Mouse (Mus musculus): ENCODE results near the gene Boll.

The Boll gene

DNA sequence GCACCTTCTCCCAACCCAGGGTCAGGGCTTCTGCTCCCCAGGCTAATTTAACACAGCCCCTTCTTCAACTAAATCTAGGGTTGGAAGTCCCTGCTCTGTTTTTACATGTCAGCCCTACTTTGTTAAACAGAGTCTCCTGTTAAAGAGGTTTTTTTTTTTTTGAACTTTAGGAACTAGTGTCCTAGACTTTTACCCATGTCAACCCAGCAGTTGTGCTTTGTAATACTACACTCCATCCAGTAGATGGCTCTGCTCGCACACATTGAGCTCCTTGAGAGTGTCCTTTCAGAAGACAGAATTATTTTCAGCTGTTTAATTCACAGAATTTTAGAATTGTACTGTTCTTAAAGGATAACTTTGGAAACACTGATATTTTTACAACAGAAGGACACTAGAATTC is 124.0 kb downstream of the Boll start:
- CTCF ChIA-PET = interaction anchor here (0.7 to 1.3 kb wide), 4 partner anchors 9 to 144 kb away, joined by 3 to 5 read pairs (median 4); no protein-coding TSS in a partner anchor

DNA sequence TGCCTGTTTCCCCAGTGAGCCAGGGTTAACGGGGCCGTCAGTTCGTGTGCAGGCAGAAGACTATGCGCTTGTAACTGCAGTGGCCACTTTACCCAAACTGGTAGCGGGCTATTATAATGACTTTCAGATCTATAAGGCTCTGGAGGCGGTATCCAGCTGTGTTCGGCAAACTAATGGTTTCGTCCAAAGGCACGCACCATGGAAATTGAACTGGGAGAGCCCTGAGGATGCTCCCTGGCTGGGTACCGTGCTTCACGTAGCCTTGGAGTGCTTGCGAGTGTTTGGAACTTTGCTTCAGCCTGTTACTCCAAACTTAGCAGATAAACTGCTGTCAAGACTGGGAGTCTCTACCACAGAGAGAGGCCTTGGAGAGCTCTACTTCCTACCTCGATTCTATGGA is 124.8 kb downstream of the Boll start:
- CTCF ChIA-PET = no interaction called here

DNA sequence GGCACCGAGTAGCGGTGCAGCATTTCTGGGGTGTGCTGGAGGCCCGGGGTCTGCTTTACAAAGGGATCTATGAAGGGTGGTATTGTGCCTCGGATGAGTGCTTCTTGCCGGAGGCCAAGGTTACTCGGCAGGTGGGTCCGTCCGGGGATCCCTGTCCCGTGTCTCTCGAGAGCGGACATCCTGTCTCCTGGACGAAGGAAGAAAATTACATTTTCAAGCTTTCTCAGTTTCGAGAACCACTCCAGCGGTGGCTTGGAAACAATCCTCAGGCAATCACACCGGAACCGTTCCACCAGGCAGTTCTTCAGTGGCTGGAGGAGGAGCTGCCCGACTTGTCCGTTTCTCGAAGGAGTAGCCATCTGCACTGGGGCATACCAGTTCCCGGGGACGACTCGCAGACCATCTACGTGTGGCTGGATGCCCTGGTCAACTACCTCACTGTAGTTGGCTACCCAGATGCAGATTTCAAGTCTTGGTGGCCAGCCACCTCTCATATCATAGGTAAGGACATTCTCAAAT is 125.6 kb downstream of the Boll start:
- CTCF ChIA-PET = interaction anchor here (0.6 to 1.0 kb wide), 2 partner anchors 22 to 32 kb away, joined by 3 read pairs; no protein-coding TSS in a partner anchor

DNA sequence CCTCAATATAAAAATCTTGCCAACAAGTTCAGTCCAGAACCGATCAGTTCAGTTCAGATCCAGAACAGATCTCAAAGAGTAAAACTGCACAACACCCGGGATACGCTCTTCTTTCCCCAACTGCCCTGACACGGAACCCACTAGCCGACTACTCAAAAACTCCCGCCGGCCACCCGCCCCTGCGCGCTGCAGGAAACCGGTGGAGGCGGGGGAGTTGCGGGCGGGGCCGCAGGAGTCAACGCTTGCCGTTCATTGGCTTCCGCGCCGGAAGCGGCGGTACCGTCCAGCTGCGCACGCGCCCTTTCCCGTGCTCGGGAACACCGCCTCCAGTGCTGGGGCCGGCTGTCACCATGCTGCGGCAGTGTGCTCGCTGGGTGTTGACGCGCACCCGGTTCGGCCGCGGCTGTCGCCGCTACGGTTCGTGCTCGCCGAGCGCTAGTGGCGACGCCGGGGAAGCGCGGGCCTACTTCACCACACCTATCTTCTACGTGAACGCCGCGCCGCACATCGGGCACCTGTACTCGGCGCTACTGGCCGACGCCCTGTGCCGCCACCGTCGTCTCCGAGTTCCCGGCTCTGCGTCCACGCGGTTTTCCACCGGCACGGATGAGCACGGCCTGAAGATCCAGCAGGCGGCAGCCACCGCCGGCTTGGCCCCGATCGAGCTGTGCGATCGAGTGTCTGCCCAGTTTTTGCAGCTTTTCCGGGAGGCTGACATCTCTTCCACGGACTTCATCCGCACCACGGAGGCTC is 126.2 kb downstream of the Boll start, which contains the start of gene Mars2:
Gene Mars2, plus strand, starts transcription at position 288 of the 753 bp plus-strand sequence.
- CTCF ChIA-PET = interaction anchor here (1.0 kb wide), 1 partner anchor 22 kb away, joined by 3 read pairs; no protein-coding TSS in a partner anchor

DNA sequence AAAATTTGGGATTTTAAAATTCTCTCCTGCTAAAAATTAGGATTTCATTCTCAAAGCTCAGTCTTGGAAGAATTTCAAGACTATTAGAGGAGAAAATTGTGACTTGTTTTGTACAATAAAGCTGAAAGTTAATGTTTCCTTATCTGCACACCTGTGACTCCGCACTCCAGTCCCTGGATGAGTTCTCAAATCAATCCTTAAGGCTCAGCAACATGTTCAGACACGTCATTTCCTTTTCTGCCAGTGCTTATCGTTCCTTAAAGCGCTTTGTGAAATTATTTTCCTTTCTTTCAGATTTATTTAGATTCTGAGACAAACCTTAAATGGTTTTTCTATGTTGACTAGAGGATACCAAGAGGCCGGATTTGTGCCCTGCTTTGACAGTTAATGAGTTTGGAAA is 126.8 kb downstream of the Boll start:
- CTCF ChIA-PET = no interaction called here

DNA sequence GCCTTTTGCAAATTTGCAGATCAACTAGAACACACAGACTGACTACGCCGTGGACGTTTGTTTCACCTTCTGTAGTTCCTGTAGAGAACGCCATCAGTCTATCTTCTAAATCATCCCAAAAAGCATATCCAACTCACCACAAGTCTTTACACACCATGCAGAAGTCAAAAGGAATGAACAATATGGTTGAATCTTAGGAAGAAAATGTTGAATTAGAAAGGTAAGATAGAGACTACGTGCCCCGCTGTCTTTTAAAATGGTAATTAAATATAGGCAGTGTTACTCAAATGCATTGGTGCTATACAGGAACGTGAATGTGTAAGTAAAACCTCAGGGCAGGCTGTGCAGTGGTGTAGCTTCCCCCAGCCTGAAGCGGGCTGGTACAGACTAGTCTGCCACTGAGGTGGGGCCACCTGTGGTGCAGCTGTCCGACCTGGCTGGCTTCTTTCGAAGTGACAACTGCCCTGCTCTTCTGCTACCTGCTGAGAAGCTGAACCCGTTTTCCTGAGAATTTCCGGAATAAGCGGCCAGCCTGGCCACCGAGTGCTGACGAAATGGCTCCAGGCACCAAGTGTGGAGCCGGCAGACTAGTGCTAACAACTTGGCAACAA is 128.3 kb downstream of the Boll start:
- CTCF ChIA-PET = no interaction called here

DNA sequence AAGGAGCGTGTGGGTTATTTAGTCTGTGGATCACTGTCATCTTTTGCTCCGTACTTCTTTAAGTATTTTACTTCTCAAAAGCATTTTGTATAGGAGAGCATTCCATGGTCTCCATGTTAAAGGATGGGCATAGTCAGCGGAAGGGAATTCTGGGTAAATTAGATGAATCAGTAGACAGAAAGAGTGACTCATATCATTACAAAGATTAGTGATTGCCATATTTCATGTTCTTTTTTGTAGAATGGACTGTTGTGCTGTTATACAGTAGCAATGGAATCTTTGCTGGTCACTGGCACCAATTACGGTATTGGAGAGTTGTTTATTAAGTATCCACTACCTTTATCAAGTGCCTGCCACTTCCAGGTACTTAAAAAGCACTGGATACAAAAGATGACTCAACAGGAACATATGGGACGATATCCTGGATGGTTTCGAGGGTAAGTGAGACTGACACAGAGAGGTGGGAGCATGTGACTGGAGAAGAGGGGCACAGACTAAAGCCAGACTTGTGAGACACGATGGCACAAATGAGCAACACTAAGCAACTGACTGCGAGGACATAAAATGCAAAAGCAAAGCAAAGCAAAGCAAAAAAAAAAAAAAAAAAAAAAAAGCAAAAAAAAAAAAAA is 134.9 kb downstream of the Boll start:
- CTCF ChIA-PET = interaction anchor here (0.6 kb wide), 2 partner anchors 31 to 36 kb away, joined by 4 to 11 read pairs; no protein-coding TSS in a partner anchor

DNA sequence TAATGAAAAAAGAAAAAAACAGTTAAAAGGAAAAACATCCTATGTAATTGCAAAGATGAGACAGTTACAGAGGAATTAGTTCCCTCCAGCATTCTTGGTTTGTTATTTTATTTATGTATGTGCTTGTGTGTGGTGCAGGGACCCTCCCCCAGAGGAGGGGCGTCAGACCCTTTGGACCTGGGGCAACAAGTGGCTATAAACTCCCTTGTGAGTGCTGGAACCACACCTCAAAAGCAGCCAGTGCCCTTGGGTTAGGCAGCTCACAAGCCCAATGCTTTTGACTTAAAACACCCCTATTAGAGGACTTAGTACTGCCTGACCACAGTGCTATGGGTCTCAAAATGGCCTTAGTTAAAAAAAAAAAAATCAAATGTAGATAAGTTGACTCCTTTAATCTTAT is 135.9 kb downstream of the Boll start:
- CTCF ChIA-PET = interaction anchor here (0.5 to 0.6 kb wide), 2 partner anchors 11 to 56 kb away, joined by 3 read pairs; no protein-coding TSS in a partner anchor

GRCm38 (mm10) chr1:55226011-55226857 is 137.0 kb downstream of the Boll start, which contains the start of gene Rftn2:
Gene Rftn2 (minus strand): TSS chr1:55226782.
- CTCF ChIA-PET = interaction anchor here (0.6 to 0.7 kb wide), 2 partner anchors 8 to 17 kb away, joined by 4 read pairs; no protein-coding TSS in a partner anchor

DNA sequence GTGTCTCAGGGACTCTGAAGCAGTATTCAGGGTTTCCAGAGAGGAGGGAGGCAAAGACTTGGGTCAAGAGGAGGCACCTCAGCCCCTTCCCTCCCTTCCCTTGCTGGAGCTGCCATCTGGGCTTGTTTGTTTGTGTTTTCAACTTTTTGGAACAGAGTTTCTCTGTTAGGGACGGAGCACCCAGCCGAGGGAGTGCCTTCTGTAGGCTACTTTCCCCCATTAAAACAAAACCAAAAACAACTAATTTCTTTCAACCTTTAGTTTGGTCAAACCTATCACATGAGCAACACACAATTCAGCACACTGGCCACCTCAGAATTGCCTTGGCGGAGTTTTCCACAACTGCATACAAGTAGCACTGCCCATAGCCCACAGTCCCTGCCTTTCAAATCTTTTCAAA is 137.9 kb downstream of the Boll start:
- CTCF ChIA-PET = interaction anchor here (0.6 kb wide), 1 partner anchor 16 kb away, joined by 4 read pairs; no protein-coding TSS in a partner anchor

GRCm38 (mm10) chr1:55224111-55224510 is 139.2 kb downstream of the Boll start:
- CTCF ChIA-PET = interaction anchor here (0.5 kb wide), 1 partner anchor 422 kb away, joined by 5 read pairs; no protein-coding TSS in a partner anchor

DNA sequence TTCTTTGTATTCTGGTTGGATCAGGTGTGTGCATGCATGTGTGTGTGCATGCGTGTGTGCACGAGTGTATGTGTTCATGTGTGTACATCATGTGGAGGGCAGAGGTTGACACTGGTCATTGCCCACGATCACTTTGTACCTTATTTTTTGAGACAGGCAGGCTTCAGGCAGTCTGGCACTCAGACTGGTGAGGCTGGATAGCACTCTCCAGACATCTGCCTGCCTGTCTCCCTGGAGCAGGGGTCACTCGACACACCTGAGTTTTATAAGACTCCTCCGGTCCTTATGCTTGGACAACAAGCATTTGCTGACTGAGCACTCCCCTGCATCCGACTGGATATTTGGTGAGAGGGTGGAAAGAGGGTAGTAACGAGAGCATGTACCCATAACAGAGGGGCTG is 140.2 kb downstream of the Boll start:
- CTCF ChIA-PET = no interaction called here

GRCm38 (mm10) chr1:55221352-55221751 is 141.9 kb downstream of the Boll start:
- CTCF ChIA-PET = no interaction called here

DNA sequence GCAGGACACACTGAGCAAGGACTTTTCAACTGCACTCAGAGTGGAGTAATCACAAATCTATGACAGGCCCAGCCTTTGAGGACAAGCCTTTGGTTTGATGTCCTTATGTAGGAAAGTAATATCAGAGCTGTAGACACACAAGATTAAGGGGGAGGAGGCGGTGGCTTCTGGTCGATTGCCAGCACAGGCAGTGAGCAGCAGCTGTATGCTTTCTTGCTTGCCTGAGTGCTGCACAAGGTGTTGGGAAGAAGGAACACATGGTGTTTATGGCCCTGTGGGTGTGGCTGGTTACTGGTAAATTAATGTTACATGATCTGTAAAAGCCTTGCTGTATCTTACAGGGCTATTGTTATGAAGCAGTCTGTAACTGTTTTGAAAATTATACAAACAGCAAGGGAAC is 146.1 kb downstream of the Boll start:
- CTCF ChIA-PET = interaction anchor here (1.0 kb wide), 1 partner anchor 8 kb away, joined by 3 read pairs; no protein-coding TSS in a partner anchor

DNA sequence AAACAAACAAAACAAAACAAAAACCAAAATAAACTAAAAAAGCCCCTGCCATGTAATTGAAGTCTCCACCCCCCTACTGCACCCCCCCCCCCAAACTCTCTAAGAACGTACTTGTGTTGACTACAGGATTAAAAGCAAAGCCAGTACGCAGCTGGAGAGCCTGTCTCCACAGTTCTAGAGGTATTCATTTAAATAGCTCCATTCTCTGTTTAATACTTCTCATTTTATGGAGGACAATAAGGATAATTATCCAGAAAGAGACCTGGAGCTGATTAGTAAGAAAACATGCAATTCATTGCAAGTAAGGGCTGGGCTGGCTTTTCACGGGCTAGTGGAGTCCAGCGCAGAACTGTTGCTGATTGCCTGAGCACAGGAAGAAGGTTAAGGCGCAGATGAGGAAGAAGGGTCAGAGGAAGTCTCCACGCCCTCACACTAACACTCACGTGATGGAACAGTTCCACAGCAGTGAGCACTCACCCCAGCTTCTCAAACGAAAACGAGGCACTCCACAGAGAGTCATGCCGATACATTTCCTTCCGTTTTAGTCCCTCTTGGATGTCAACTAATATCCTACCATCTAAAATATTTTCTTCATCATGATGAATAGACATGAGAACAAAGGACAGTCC is 148.0 kb downstream of the Boll start:
- CTCF ChIA-PET = interaction anchor here (1.1 kb wide), 1 partner anchor 22 kb away, joined by 3 read pairs; no protein-coding TSS in a partner anchor

- CTCF ChIA-PET = interaction anchor here (0.5 kb wide), 1 partner anchor 9 kb away, joined by 5 read pairs; no protein-coding TSS in a partner anchor
Observed at GRCm38 (mm10) chr1:55213936-55214335, 149.3 kb downstream of the Boll start.

DNA sequence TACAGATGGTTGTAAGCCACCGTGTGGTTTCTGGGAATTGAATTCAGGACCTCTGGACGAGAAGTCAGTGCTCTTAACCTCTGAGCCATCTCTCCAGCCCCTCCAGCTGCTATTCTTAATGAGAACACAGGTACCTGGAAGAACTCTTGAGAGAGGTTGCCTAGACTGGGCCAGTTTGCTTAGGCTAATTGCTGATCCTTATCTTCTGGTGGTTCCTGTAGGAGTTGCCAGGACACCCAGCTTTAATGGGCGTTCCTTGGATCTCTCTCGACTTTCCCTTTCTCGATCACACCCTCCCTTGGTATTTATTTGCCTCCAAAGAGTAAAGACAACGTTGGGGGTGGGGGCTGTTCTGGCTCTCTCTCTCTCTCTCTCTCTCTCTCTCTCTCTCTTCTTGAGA is 149.8 kb downstream of the Boll start:
- CTCF ChIA-PET = no interaction called here

DNA sequence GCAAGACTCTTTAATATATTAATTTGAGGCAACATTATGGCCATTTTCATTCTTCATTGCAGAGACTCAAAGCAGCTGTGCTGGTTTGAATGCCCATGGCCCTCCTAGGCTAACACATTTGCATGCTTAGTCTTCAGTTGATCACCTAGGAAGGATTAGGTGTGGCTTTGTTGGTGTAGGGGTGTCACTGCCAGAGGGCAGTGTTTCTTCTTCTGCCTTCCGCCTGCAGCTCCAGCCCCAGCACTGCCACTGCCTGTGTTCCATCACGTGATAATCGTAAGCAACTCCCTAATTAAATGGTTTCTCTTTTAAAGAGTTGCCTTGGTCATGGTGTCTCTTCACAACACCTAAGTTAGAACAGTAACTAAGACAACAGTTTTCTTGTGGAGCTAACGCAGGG is 150.5 kb downstream of the Boll start:
- CTCF ChIA-PET = no interaction called here

DNA sequence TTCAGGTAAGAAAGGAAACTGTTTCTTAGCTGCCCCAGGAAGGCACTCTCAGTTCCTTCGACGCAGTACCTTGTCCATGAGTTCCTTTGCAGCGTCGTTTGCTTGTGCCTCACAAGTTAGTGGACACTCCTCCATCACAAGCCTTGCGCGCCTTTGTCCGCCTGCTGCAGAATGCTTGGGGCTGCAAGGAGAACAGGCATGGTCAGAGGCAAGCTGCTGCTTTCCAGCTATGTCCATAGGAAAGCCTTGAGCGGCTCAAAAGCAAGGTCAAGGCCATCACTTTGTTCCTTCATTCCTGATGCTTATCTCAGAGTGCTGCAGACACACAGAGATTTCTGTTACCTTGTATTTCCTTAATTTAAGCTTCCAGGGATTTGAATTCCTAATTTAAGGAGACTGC is 152.2 kb downstream of the Boll start:
- CTCF ChIA-PET = no interaction called here

Measured in spleen, embryonic (tissue).